Mouse (Mus musculus): ENCODE measurements around the gene Uprt.

GRCm38 (mm10) chrX:104489626-104490355, 7.2 kb downstream of the Uprt start:
- no peak for TF ChIP-seq CHD2 (IDR thresholded peaks at IDR 0.05; ENCODE audit: low read depth, low read length)
- TF ChIP-seq HCFC1 (IDR thresholded peaks at IDR 0.05; ENCODE audit: borderline replicate concordance, insufficient read depth, low read length), result no peak
- no peak for TF ChIP-seq ZNF384 (IDR thresholded peaks at IDR 0.05; ENCODE audit: low read depth, low read length)
- no peak for TF ChIP-seq ZC3H11A (IDR thresholded peaks at IDR 0.05; ENCODE audit: borderline replicate concordance, low read depth, low read length)
- TF ChIP-seq MAFK (IDR thresholded peaks at IDR 0.05; ENCODE audit: insufficient read depth, low read depth, low read length), result no peak
